Mouse (Mus musculus) stomach, postnatal 0 days (tissue): Measurements from ENCODE around the gene Ubr4. TPM values are rescaled to one million over a fixed set of nuclear protein-coding genes. Genes with fewer than 3 reads are reported as not detected.

Experiments
- ATAC-seq: fragments of 200-750 bp; cut with Nextera tagmentation; 2 replicates; pipeline ENCODE4 v1.8.0; 2017; ENCODE audit not compliant: low FRiP score, low TSS enrichment
- DNase-seq: peaks from one replicate; pipeline ENCODE4 v3.0.0-alpha.2; 2016; ENCODE audit warnings: low spot score
- H3K27ac ChIP-seq: fragments of 300-500 bp; sonication (generic); replicated peaks from 2 replicates; pipeline ENCODE4 v1.5.1; 2014; ENCODE audit warnings: mild to moderate bottlenecking, control low read depth
- H3K27me3 ChIP-seq: fragments of 300-500 bp; sonication (generic); 2 replicates; pipeline ENCODE4 v1.6.1; 2014; ENCODE audit warnings: low read length; ENCODE audit not compliant: control insufficient read depth, insufficient read depth
- H3K36me3 ChIP-seq: fragments of 300-500 bp; sonication (generic); 2 replicates; pipeline ENCODE4 v1.6.1; 2014; ENCODE audit warnings: low read length, mixed read lengths; ENCODE audit not compliant: control insufficient read depth, insufficient read depth
- H3K4me1 ChIP-seq: fragments of 300-500 bp; sonication (generic); replicated peaks from 2 replicates; pipeline ENCODE4 v1.6.1; 2014; ENCODE audit warnings: antibody characterized with exemption; ENCODE audit not compliant: control insufficient read depth, insufficient read depth
- H3K4me2 ChIP-seq: fragments of 300-500 bp; sonication (generic); replicated peaks from 2 replicates; pipeline ENCODE4 v1.6.1; 2014; ENCODE audit warnings: low read depth, mild to moderate bottlenecking, control low read depth, moderate library complexity
- H3K4me3 ChIP-seq: fragments of 300-500 bp; sonication (generic); 2 replicates; pipeline ENCODE4 v1.5.1; 2014; ENCODE audit warnings: low read depth, low read length, control low read depth
- H3K9ac ChIP-seq: fragments of 300-500 bp; sonication (generic); 2 replicates; pipeline ENCODE4 v1.6.1; 2014; ENCODE audit warnings: mild to moderate bottlenecking, low read length, control low read depth, mixed read lengths
- H3K9me3 ChIP-seq: fragments of 300-500 bp; sonication (generic); 2 replicates; pipeline ENCODE4 v1.6.1; 2016; ENCODE audit warnings: low read length; ENCODE audit not compliant: control insufficient read depth
- CTCF ChIP-seq: IDR thresholded peaks from 2 replicates; pipeline ENCODE4 v1.5.1; 2016; ENCODE audit warnings: antibody characterized with exemption, low read depth, mild to moderate bottlenecking, moderate library complexity
- EP300 ChIP-seq: optimal IDR thresholded peaks from 2 replicates; pipeline ENCODE3; 2016; ENCODE audit warnings: antibody characterized with exemption
- WGBS: fragments of 180-500 bp; shearing (Covaris S2); extraction: QIAGEN DNeasy Blood & Tissue Kit; methylation state at CpG from one replicate; pipeline ENCODE4 v1.1.7; 2014; 5-methylcytosine and 5-hydroxymethylcytosine counted together
- polyA plus RNA-seq: library from polyadenylated mRNA; unstranded; fragments of >200 nt; fragmentation: Nextera tagmentation; extraction: Ambion mirVana; gene quantifications from 2 replicates; pipeline ENCODE4 v1.2.1, GENCODE M21; 2015

Ubr4 gene
- polyA plus RNA-seq, 1 experiment from 2014 or later: 32.8 TPM

DNA sequence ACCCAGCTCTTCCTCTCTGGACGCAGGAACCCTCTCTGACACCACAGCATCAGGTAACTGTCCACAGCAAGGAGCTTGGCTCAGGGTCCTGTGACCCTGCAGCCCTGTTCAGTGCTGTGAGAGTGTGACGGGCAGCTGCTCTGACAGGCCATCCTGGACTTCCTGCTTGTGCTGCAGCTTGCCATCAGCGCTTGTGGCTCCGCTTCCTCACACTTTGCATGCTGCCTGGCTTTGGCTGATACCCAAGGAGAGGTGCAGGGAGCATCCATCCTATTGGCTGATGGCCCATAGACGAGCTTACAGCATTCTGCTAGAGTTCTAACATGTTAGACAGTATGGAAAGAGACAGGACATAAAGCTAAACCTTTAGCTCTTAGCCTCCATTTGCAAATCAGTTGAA lies 88.8 kb downstream of the Ubr4 start:
- peaks cover 72% of the 10 kb centered on the region for H3K36me3 ChIP-seq
- WGBS: 83% methylated on average over 5 of the region's 5 CpGs

DNA sequence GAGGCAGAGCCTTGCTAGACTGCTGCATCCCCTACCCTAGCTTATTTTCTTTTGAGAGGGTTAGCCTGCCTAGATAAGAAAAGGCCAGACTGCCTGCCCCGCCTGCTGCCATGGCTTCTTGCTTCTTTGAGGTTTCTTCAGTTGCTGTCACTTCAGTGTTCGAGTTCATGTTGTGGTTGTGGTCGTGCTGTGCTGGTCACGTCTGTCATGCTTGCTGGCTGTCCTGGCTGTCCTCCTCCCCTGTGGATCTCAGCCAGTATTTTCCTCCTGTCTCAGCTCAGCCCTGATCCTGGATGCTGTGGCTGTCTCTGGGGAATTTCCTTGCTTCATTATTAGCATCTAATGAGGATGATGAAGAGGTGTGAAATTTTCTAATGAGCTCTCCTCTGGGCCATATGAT lies 89.4 kb downstream of the Ubr4 start:
- ATAC-seq (no peak), DNase-seq (no peak)
- WGBS: 84% methylated on average over 4 of the region's 4 CpGs
- H3K27ac ChIP-seq: no peak overlapping the region
- TF ChIP-seq EP300: no peak
- TF ChIP-seq CTCF: no peak
- no peak overlapping the region for H3K9ac ChIP-seq
- no peaks in the 10 kb centered on the region for H3K4me1 ChIP-seq
- H3K27me3 ChIP-seq: no peaks in the 10 kb centered on the region
- H3K9me3 ChIP-seq: no peaks in the 10 kb centered on the region
- peaks cover 70% of the 10 kb centered on the region for H3K36me3 ChIP-seq
- H3K4me3 ChIP-seq: no peak overlapping the region
- no peak overlapping the region for H3K4me2 ChIP-seq

More for the DNA sequence above, 88.8 kb downstream of the Ubr4 start:
- H3K4me1 ChIP-seq: no peaks in the 10 kb centered on the region
- H3K4me2 ChIP-seq: no peak overlapping the region
- H3K4me3 ChIP-seq: no peak overlapping the region
- DNase-seq (no peak), ATAC-seq (no peak)
- no peaks in the 10 kb centered on the region for H3K9me3 ChIP-seq
- H3K27ac ChIP-seq: no peak overlapping the region
- TF ChIP-seq EP300 (no peak), CTCF (no peak)
- H3K27me3 ChIP-seq: no peaks in the 10 kb centered on the region
- H3K9ac ChIP-seq: no peak overlapping the region

DNA sequence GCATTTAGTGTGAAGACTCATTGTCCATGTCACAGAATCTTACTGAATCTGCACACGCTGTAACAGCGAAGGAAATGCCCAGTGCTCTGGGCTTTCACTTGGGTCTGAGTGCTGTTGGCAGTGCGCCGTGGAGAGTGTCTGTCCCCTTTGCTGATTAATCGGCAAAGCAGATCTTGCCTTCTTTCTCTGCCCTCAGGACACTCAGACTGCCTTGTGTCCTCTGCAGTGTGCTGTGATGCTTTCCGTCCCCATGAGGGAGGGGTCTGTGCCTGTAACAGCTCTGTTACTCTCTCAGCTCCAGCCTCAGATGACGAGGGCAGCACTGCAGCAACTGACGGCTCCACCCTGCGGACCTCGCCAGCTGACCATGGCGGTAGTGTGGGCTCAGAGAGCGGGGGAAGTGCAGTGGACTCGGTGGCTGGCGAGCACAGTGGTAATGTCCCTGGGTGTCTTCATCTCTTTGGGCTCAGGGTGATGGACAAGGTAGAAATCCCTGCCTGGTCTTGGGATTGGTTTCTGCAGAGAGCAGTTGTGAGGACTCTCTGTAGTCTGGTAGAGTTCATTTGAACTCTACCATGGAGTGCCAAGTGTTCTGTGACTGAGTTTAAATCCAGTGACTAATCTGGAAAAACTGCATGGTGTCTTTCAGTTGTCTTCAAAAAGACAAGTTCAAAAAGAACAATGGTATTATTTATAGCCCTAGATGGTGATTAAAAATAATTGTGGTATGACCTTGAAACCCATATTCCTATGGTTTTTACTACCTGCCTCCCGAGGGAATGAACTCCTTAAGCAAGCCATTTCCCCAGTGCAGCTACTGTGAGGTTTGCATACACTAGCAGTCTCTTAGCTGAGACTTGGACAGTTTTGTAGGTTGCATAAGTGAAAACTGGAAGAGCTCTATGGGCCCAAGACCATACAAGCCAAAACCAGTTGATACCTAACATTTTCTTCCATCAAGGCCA lies 90.3 kb downstream of the Ubr4 start:
- Histone ChIP-seq H3K9me3 (no peaks in the 10 kb centered on the region), H3K4me2 (no peak overlapping the region), H3K27me3 (no peaks in the 10 kb centered on the region), H3K4me3 (no peak overlapping the region), H3K27ac (no peak overlapping the region), H3K9ac (no peak overlapping the region), H3K36me3 (peaks cover 66% of the 10 kb centered on the region), H3K4me1 (no peaks in the 10 kb centered on the region)
- TF ChIP-seq EP300: no peak
- TF ChIP-seq CTCF: no peak
- no peak for ATAC-seq
- no peak for DNase-seq
- WGBS: 89% methylated on average over 15 of the region's 15 CpGs

DNA sequence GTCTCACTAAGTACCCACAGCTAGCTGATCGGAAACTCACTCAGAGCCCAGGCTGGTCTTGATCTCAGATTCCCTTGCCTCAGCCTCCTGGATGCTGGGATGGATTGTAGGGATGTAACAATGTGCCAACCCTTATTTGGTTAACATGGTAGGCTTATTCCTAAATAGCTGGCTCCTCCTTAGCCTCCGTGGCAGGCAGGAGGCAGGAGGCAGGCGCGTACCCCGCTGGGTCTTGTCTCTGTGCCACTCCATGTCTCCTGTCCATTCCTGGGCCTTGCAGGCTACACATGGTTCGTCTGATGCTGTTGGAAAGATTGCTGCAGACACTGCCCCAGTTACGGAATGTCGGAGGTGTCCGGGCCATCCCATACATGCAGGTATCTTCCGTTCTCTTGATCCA lies 91.9 kb downstream of the Ubr4 start:
- no peak for DNase-seq
- peaks cover 73% of the 10 kb centered on the region for H3K36me3 ChIP-seq
- no peaks in the 10 kb centered on the region for H3K4me1 ChIP-seq
- H3K27ac ChIP-seq: no peak overlapping the region
- TF ChIP-seq EP300 (no peak), CTCF (no peak)
- no peak for ATAC-seq
- no peak overlapping the region for H3K4me3 ChIP-seq
- no peaks in the 10 kb centered on the region for H3K27me3 ChIP-seq
- no peaks in the 10 kb centered on the region for H3K9me3 ChIP-seq
- H3K4me2 ChIP-seq: no peak overlapping the region
- no peak overlapping the region for H3K9ac ChIP-seq
- 94% methylated on average over 10 of the region's 10 CpGs for WGBS

DNA sequence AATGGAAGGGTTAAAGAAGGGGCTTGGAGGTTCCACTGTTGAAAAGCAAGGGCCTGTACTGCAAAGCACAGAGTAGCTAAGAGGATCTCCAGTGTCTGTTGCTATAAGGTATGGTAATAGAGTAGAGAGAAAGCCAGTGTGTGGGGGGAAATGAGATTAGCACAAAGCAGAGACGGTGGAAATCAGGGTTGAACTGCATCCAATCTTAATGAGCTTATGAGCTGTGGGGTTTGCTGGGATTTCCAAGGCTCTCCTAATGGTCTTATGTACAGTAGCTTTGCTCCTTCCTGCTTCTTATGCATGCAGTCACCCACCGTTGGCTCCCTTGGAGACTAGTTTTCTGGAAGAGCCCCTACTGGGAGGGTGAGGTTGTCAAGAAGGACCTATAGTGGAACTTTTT lies 93.8 kb downstream of the Ubr4 start:
- peaks cover 67% of the 10 kb centered on the region for H3K36me3 ChIP-seq
- no peak overlapping the region for H3K27ac ChIP-seq
- no peak for TF ChIP-seq EP300
- H3K9me3 ChIP-seq: no peaks in the 10 kb centered on the region
- H3K4me2 ChIP-seq: no peak overlapping the region
- no peak for ATAC-seq
- no peak for DNase-seq
- no peak overlapping the region for H3K9ac ChIP-seq
- no peaks in the 10 kb centered on the region for H3K4me1 ChIP-seq
- no peak overlapping the region for H3K4me3 ChIP-seq
- no peaks in the 10 kb centered on the region for H3K27me3 ChIP-seq
- 84% methylated on average over 2 of the region's 2 CpGs for WGBS
